Mouse (Mus musculus) megakaryocyte progenitor cell, adult 5-6 weeks (primary cell): Measurements from ENCODE around the gene Slc35a5. TPM values are rescaled to one million over a fixed set of nuclear protein-coding genes. Genes with fewer than 3 reads are reported as not detected.

Experiments used
- ATAC-seq: replicated peaks from 2 replicates; pipeline ENCODE4 v1.8.0; 2016; ENCODE audit warnings: mild to moderate bottlenecking, moderate TSS enrichment, inconsistent platforms; ENCODE audit not compliant: poor library complexity
- total RNA-seq, 2 experiments: library from RNA; stranded (forward) in 1 of 2; stranded (reverse) in 1 of 2; fragments of 157-497, 149-512 nt in 1 of 2; fragments of 200-1000 nt in 1 of 2; gene quantifications; 2 replicates each; pipeline versions ENCODE4 v1.2.3 to v1.2.4; 2015 to 2017

The Slc35a5 gene
- total RNA-seq, 2 experiments from 2014 or later = 6.3 to 14.7 TPM

- ATAC-seq = no peak
Measured at GRCm38 (mm10) chr16:45118760-45119159, 39.7 kb downstream of the Slc35a5 start.

GRCm38 (mm10) chr16:45117200-45117599, 41.3 kb downstream of the Slc35a5 start:
- no peak for ATAC-seq

DNA sequence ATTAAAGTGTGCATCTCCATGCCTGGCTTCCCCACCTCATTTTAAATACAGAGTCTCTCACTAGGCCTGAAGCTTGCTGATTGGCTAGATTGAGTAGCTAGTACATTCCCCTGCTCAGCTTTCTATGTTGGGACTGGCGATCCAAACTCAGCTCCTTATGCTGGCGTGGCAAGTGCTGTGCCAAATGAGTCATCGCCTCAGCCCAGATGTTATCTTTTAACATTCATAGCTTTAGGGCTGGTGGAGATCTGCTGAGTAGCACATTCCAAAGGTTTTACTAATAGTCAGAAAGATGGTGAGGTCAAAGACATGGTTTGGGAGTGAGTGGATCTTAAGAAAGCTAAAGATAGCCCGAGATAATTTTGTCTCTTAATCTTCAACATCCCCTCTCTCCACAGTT, 48.0 kb downstream of the Slc35a5 start:
- ATAC-seq = no peak

GRCm38 (mm10) chr16:45108203-45108878, 50.2 kb downstream of the Slc35a5 start:
- ATAC-seq = no peak

- ATAC-seq = no peak
Measured at GRCm38 (mm10) chr16:45104993-45105392, 53.5 kb downstream of the Slc35a5 start.

DNA sequence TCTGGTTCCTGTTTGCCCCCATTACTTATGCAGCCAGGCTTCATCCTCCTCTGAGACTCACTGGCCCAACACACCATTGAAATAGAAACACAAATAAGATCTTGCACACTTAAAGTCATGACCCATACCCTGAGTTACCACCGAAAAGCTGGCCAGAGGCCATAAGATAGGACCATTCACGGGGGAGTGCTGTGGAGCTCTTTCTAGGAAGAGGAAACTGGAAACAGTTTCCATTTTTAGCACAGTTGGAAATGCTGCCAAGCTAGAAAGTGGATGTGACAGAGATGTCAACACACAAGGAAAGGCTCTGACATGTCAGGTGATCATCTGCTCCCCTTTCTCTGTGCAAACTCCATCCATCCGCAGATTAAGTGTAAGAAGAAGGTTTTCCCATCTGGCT, 57.6 kb downstream of the Slc35a5 start:
- no peak for ATAC-seq

DNA sequence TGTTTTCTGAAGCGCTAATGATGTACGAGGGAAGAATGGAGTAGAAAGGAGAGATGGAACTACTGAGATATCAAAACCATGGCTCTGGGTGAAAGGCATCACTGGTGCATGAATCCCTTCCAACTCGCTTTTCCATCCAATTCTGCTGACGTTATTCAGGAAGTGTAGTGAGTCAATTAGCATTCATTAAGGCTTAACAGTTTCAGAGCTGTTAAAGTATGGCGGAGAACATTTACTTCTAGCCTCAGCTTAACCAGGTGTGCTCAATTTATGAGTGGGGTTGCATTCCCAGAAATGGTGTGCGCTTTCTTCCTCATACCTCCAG, 59.7 kb downstream of the Slc35a5 start:
- ATAC-seq = no peak

GRCm38 (mm10) chr16:45098186-45098885, 60.2 kb downstream of the Slc35a5 start:
- ATAC-seq = no peak

- ATAC-seq = no peak
Measured at GRCm38 (mm10) chr16:45097467-45097866, 61.0 kb downstream of the Slc35a5 start.

- peak; percentile 67 for ATAC-seq
Measured at GRCm38 (mm10) chr16:45095561-45096482, 62.7 kb downstream of the Slc35a5 start.

GRCm38 (mm10) chr16:45095030-45095429, 63.5 kb downstream of the Slc35a5 start:
- no peak for ATAC-seq

GRCm38 (mm10) chr16:45094136-45094756, 64.3 kb downstream of the Slc35a5 start:
- ATAC-seq = no peak

DNA sequence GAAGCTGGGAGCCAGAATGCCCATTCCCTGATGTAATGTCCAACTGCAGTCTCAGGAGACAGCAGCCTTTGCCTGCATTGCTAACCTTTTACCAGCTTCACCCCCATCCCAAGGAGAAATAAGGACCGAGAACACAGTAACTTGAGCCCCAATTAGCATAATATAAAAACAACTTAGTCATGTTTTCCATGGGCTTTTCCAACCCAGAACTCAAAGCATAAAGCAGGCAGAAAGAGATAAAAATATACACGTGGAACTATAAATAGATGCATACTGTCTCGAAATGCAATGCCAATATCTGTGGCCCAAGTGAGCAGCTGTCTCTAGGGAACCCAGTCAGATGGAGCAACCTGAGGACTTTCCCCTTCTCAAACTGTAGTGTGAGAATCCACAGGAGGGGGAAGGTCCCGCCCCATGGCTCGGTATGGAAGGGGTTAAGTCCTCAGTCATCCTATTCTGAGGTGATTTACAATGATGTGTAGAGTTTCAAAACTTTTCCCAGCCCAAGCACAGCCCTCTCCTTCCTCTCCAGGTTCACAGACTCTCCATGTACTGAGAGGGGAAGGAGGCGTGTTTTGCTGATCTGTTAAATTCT, 65.3 kb downstream of the Slc35a5 start, which contains the start of gene Ccdc80:
Gene Ccdc80 (plus strand): TSS at position 266 of the 595 bp plus-strand sequence.
- ATAC-seq = no peak

DNA sequence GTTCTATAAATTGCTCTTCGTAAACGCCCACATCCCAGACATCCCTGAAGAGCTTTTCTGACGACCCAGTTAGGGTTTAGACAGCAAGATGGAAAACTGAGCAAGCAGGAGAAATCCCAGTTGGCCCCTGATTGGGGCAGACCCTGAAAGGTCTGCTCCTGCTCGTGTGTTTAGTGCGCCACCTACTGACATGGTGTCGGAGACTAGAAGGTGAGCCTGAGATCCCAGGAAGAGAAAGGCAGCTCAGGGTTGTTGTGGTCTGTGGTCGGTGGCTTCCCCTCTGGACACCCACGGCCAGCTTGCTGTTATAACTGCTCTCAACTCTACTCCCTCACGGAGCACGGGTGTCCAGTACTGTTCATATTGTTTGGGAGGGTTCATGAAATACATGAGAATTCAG, 68.5 kb downstream of the Slc35a5 start:
- peak; percentile 99 for ATAC-seq

Other genes with a start within 250 kb of the Slc35a5 start
- gene Cd200r3, start 215.0 kb downstream of the Slc35a5 start, total RNA-seq (2015) = 0.69 and 1.2 TPM in 2 replicates
- 0.64 and 3.9 TPM in 2 replicates for gene Cd200r3, start 215.0 kb downstream of the Slc35a5 start, total RNA-seq (2017)
- 0.12 and 0.32 TPM in 2 replicates for gene Ccdc80, start 65.3 kb downstream of the Slc35a5 start, total RNA-seq (2015)
- gene Ccdc80, start 65.3 kb downstream of the Slc35a5 start, total RNA-seq (2017) = 0.71 and 3.1 TPM in 2 replicates
- 69.3 and 79.4 TPM in 2 replicates for gene Atg3, start 79 bp upstream of the Slc35a5 start, total RNA-seq (2015)
- gene Atg3, start 79 bp upstream of the Slc35a5 start, total RNA-seq (2017) = 50.9 and 62.9 TPM in 2 replicates
- 6.1 and 7.0 TPM in 2 replicates for gene Btla, start 65.6 kb upstream of the Slc35a5 start, total RNA-seq (2015)
- 6.6 and 7.6 TPM in 2 replicates for gene Btla, start 65.6 kb upstream of the Slc35a5 start, total RNA-seq (2017)